Mouse (Mus musculus): ENCODE results near the gene Coa3. TPM values are rescaled to one million over a fixed set of nuclear protein-coding genes. Genes with fewer than 3 reads are reported as not detected.
"Not testable (repeated sequence)": the region's sequence is repeated elsewhere in the genome, so short reads cannot be mapped to it uniquely, and the experiment has no call there.

Gene Coa3
- 10 to 100 TPM; 67.4 to 68.7 TPM for total RNA-seq (2021)
- long read RNA-seq, experiment 1, transcript Coa3-201 (2 exons, 886 nt) = major isoform, 332 of 340 reads
- long read RNA-seq, experiment 1, partial matches to known transcripts = 0 of 340 reads
- long read RNA-seq, experiment 1, other reads (novel, unspliced or antisense) = 8 of 340 reads
- long read RNA-seq, experiment 2, transcript Coa3-201 (2 exons, 886 nt) = major isoform, 248 of 257 reads
- long read RNA-seq, experiment 2, partial matches to known transcripts = 0 of 257 reads
- long read RNA-seq, experiment 2, other reads (novel, unspliced or antisense) = 7 of 257 reads

- DNase-seq = peak; percentile 81
Observed at GRCm38 (mm10) chr11:101278223-101279192, at the start of gene Coa3, which contains the start of gene Cntd1. TSS of gene Coa3 (minus strand) at chr11:101279114. TSS of gene Cntd1 (plus strand) at chr11:101279012.

GRCm38 (mm10) chr11:101327311-101327710, 48.4 kb upstream of the Coa3 start:
- DNase-seq = no peak

GRCm38 (mm10) chr11:101326147-101326546, 47.2 kb upstream of the Coa3 start:
- no peak for DNase-seq

- not testable (repeated sequence) for DNase-seq
Observed at GRCm38 (mm10) chr11:101325201-101325600, 46.3 kb upstream of the Coa3 start.

- no peak for DNase-seq
Observed at GRCm38 (mm10) chr11:101324763-101325162, 45.8 kb upstream of the Coa3 start, which contains the start of gene Aoc2. TSS of gene Aoc2 (plus strand) at chr11:101325063.

- peak; percentile 40 for DNase-seq
Observed at GRCm38 (mm10) chr11:101323609-101324008, 44.7 kb upstream of the Coa3 start.

GRCm38 (mm10) chr11:101316501-101316917, 37.6 kb upstream of the Coa3 start:
- DNase-seq = no peak

- DNase-seq = peak; percentile 89
Observed at GRCm38 (mm10) chr11:101315665-101316500, 37.0 kb upstream of the Coa3 start, which contains the start of gene Psme3. TSS of gene Psme3 (plus strand) at chr11:101316213.

GRCm38 (mm10) chr11:101315082-101315650, 36.3 kb upstream of the Coa3 start:
- DNase-seq = no peak

GRCm38 (mm10) chr11:101314567-101314966, 35.7 kb upstream of the Coa3 start:
- no peak for DNase-seq

GRCm38 (mm10) chr11:101312150-101312549, 33.2 kb upstream of the Coa3 start:
- DNase-seq = no peak

GRCm38 (mm10) chr11:101311083-101311482, 32.2 kb upstream of the Coa3 start:
- DNase-seq = no peak

- no peak for DNase-seq
Observed at GRCm38 (mm10) chr11:101307744-101308143, 28.8 kb upstream of the Coa3 start.

- peak; percentile 88 for DNase-seq
Observed at GRCm38 (mm10) chr11:101302004-101302798, 23.3 kb upstream of the Coa3 start, which contains the start of gene Becn1. TSS of gene Becn1 (minus strand) at chr11:101302286.

- no peak for DNase-seq
Observed at GRCm38 (mm10) chr11:101301299-101302003, 22.5 kb upstream of the Coa3 start.

GRCm38 (mm10) chr11:101300881-101301280, 22.0 kb upstream of the Coa3 start:
- DNase-seq = no peak

- no peak for DNase-seq
Observed at GRCm38 (mm10) chr11:101295191-101295590, 16.3 kb upstream of the Coa3 start.

- DNase-seq = no peak
Observed at GRCm38 (mm10) chr11:101291231-101291630, 12.3 kb upstream of the Coa3 start.

- DNase-seq = no peak
Observed at GRCm38 (mm10) chr11:101287306-101287705, 8.4 kb upstream of the Coa3 start.

GRCm38 (mm10) chr11:101283805-101284204, 4.9 kb upstream of the Coa3 start:
- no peak for DNase-seq
